Mouse (Mus musculus) heart, embryonic 13.5 days (tissue): ENCODE data around the gene Rasgrp1. TPM values are rescaled to one million over a fixed set of nuclear protein-coding genes. Genes with fewer than 3 reads are reported as not detected.

Experiments
- ATAC-seq: fragments of 200-750 bp; cut with Nextera tagmentation; 2 replicates; pipeline ENCODE4 v1.8.0; 2017; ENCODE audit warnings: moderate TSS enrichment; ENCODE audit not compliant: insufficient number of reproducible peaks, low FRiP score, low TSS enrichment; ENCODE audit errors: extremely low read depth
- H3K27ac ChIP-seq: fragments of 300-500 bp; sonication (generic); replicated peaks from 2 replicates; pipeline ENCODE4 v1.5.1; 2015; ENCODE audit warnings: moderate library complexity, mild to moderate bottlenecking, inconsistent platforms
- H3K27me3 ChIP-seq: fragments of 300-500 bp; sonication (generic); replicated peaks from 2 replicates; pipeline ENCODE4 v1.6.1; 2015; ENCODE audit warnings: mild to moderate bottlenecking, inconsistent platforms
- H3K36me3 ChIP-seq: fragments of 300-500 bp; sonication (generic); 2 replicates; pipeline ENCODE4 v1.6.1; 2015; ENCODE audit warnings: mild to moderate bottlenecking, inconsistent platforms
- H3K4me1 ChIP-seq: fragments of 300-500 bp; sonication (generic); 2 replicates; pipeline ENCODE4 v1.6.1; 2015; ENCODE audit warnings: inconsistent platforms
- H3K4me2 ChIP-seq: fragments of 300-500 bp; sonication (generic); 2 replicates; pipeline ENCODE4 v1.6.1; 2015; ENCODE audit warnings: inconsistent platforms, mild to moderate bottlenecking, moderate library complexity
- H3K4me3 ChIP-seq: fragments of 300-500 bp; sonication (generic); 2 replicates; pipeline ENCODE4 v1.5.1; 2015; ENCODE audit warnings: moderate library complexity, mild to moderate bottlenecking, inconsistent platforms
- H3K9ac ChIP-seq: fragments of 300-500 bp; sonication (generic); 2 replicates; pipeline ENCODE4 v1.6.1; 2015; ENCODE audit warnings: inconsistent platforms, mild to moderate bottlenecking, moderate library complexity
- H3K9me3 ChIP-seq: fragments of 300-500 bp; sonication (generic); 2 replicates; pipeline ENCODE4 v1.6.1; 2016; ENCODE audit warnings: inconsistent platforms
- WGBS: fragments of 180-500 bp; shearing (Covaris S2); methylation state at CpG from one replicate; pipeline ENCODE4 v1.1.7; 2015; ENCODE audit warnings: mixed read lengths; 5-methylcytosine and 5-hydroxymethylcytosine counted together
- polyA plus RNA-seq: library from polyadenylated mRNA; unstranded; fragments of >200 nt; fragmentation: Nextera tagmentation; extraction: Ambion mirVana; gene quantifications from 2 replicates; pipeline ENCODE4 v1.2.1, GENCODE M21; 2015

Gene Rasgrp1
- polyA plus RNA-seq, 1 experiment from 2014 or later = 0.16 TPM

DNA sequence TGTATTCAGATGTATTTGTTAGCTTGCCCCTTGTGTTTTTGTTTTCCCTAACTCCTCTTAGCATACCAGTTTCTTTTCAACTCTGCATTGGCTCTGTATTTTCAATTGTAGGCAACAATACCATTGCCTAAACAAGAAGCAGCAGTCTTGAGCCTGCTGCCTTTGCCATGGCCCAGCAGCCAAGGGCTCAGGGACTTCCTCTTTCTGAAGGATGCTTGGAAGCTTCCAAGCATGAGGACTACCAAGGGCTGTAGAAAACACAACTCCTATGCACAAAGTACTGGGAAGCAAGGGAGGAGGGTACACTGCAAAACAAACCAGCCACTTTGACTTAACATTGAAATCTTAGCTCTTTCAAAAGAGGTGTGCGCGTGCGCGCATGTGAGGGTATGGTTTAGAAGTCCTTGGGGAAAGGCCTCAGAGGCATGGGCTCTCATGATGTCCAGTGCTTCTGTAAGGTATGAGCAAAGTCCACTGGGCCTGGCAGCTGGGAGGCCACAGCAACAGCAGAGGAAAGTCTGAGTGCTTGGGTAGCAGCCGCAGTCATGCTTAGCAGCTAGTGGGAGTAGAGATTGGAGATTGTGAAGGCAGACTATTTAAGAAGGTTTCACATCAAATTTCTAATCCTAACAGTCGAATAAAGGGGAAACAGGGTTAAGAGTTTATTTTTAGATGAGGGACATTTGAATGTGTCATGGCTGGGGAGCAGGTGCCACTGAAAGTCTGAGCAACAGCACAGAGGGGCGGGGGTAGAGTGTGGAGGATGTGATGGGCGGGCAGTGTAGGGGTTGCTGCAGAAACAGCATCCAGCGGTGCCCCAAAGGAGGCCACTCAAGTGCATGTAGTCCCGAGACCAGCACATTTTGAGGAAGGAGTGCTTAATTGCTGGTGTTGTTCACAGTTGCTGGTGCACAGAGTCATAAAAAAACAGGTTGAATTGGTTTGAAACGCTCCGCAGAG is 39.1 kb downstream of the Rasgrp1 start:
- H3K9me3 ChIP-seq = no peaks in the 10 kb centered on the region
- H3K27ac ChIP-seq = no peak overlapping the region
- H3K4me3 ChIP-seq = no peak overlapping the region
- no peak overlapping the region for H3K9ac ChIP-seq
- 83% methylated on average over 12 of the region's 12 CpGs for WGBS
- no peak for ATAC-seq
- H3K4me1 ChIP-seq = no peaks in the 10 kb centered on the region
- no peak overlapping the region for H3K4me2 ChIP-seq
- H3K36me3 ChIP-seq = no peaks in the 10 kb centered on the region
- H3K27me3 ChIP-seq = no peaks in the 10 kb centered on the region

DNA sequence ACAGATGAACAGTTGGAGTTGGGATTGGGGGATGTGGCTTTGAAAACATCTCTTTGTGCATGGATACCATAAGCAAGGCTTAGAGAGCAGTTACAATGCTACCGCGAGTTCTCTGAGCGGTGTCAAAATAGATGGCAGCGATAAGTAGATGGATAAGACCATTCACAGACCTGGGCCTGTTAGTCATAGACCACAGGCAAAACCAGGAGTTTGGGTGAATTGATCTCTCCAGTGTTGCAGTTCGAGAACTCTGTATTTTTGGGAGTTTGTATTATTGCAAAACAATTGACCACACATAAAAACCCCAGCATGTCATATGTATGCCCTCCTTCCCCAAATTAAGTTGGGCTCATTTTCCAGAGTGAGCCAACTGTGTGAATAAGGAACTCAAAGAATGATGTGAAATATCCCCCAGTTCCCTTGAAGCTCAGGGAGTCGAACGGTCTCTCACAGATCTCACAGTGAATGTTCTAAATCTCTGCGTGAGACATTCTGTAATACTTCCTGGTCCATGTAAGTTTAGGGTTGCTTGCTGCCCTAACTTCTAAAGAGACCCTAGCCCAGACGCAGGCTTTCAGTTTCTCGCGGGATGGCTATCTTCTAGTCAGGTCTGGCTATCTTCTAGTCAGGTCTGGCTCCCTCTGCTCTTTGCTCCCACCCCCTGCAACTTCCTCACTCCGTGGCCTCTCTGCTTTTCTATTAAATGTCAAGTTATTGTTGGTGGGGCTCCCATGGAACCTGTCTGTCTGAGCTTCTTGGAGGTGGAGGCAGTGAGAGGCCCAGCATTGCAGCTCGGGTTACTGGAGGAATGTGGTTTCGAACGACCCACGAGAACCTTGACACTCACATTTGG is 43.0 kb downstream of the Rasgrp1 start:
- Histone ChIP-seq H3K36me3 (no peaks in the 10 kb centered on the region), H3K4me2 (no peak overlapping the region), H3K9ac (no peak overlapping the region), H3K27ac (no peak overlapping the region), H3K4me3 (no peak overlapping the region), H3K27me3 (no peaks in the 10 kb centered on the region), H3K4me1 (no peaks in the 10 kb centered on the region), H3K9me3 (no peaks in the 10 kb centered on the region)
- ATAC-seq = no peak
- WGBS = 75% methylated on average over 16 of the region's 16 CpGs

DNA sequence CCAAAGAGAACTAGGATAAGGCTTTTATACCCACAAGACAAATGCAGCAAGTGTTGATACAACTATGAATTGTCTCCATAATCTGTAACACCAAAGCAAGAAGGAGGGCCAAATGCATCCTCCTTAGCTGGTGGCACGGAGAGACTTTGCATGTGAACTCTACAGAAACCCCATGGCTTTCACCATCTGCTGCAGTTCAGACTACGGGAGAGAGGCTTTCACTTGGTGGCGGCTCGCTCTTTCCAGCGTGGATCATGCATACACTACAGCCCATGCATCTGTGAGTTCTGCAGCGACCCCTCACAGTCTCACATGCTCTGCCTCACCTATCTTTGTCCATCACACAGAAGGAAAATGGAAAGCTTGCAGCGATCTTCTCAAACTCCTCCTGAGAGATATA is 54.5 kb downstream of the Rasgrp1 start:
- no peaks in the 10 kb centered on the region for H3K27me3 ChIP-seq
- no peaks in the 10 kb centered on the region for H3K36me3 ChIP-seq
- no peak overlapping the region for H3K4me3 ChIP-seq
- no peak for ATAC-seq
- H3K9me3 ChIP-seq = no peaks in the 10 kb centered on the region
- H3K4me2 ChIP-seq = no peak overlapping the region
- H3K9ac ChIP-seq = no peak overlapping the region
- H3K27ac ChIP-seq = no peak overlapping the region
- H3K4me1 ChIP-seq = no peaks in the 10 kb centered on the region
- 80% methylated on average over 7 of the region's 7 CpGs for WGBS

DNA sequence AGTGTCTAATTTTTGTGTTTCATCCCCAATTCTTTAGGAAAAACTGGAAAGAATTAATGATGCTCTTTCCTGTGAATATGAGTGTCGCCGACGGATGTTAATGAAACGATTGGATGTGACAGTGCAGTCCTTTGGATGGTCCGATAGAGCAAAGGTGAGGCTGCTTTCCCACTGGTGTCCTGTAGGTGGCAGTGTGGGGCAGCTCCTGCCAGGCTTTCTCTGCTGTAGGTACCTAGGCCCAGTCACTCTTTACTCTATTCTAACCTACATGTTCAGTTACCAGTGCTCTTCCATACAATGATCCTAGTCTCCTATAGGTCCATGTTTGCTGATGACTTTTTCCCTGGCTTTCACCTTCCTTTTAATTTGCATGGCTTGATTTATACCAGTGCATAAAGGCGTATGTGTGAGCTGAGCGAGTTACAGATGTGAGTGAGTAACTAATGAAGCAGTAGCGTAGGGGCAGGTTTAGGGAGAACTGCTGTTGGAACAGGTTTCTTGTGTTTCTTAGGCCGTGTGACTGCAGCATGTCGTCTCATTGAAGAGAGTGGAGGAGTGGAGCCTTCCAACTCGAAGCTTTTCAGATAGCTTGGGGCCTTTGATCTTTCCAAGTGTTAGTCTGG is 78.9 kb downstream of the Rasgrp1 start:
- Histone ChIP-seq H3K27ac (no peak overlapping the region), H3K9me3 (no peaks in the 10 kb centered on the region), H3K4me3 (no peak overlapping the region), H3K9ac (no peak overlapping the region), H3K36me3 (peaks cover 56% of the 10 kb centered on the region), H3K27me3 (no peaks in the 10 kb centered on the region), H3K4me2 (no peak overlapping the region), H3K4me1 (no peaks in the 10 kb centered on the region)
- WGBS = 65% methylated on average over 11 of the region's 11 CpGs
- ATAC-seq = no peak

DNA sequence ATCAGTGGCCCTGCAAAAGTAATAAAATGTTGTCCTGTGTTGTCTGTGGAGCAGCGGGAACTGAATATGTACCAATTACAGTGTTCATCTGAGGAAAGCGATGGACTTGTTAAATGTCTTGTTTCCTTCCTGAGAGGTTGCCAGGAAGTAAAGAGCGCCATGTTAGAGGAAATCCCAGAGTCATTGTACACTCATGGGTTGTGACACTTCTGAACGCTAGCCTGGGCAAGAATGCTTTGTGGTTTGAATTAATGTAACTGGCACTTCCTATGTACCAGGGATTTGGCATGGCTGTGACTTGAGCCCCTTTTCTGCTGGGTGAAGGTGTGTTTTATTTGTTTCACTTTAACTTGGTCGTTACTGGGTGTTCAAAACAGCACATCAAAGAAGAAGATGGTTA is 80.6 kb downstream of the Rasgrp1 start:
- H3K4me1 ChIP-seq = no peaks in the 10 kb centered on the region
- H3K9me3 ChIP-seq = no peaks in the 10 kb centered on the region
- 82% methylated on average over 5 of the region's 5 CpGs for WGBS
- no peak overlapping the region for H3K9ac ChIP-seq
- no peak overlapping the region for H3K4me2 ChIP-seq
- H3K27ac ChIP-seq = no peak overlapping the region
- H3K4me3 ChIP-seq = no peak overlapping the region
- no peaks in the 10 kb centered on the region for H3K27me3 ChIP-seq
- peaks cover 52% of the 10 kb centered on the region for H3K36me3 ChIP-seq
- ATAC-seq = no peak

DNA sequence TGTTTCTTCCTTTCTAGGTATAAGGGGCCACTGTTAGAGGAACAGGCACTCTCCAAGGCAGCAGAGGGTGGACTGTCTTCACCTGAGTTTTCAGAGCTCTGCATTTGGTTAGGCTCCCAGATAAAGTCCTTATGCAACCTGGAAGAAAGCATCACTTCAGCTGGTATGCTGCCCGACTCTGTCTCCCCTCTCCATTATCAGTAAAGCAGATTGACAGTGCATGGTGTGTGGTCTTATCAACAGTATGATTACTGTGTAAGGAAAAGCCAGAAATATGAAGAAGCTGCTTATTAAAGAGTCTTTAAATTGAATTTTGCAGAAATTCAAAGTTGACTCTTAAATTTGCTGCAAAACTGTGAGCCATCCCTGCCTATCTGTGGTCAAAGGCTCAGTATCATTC is 85.2 kb downstream of the Rasgrp1 start:
- Histone ChIP-seq H3K4me3 (no peak overlapping the region), H3K4me2 (no peak overlapping the region), H3K4me1 (peaks cover 5% of the 10 kb centered on the region; the same call in 1 of the 2 replicates), H3K27me3 (no peaks in the 10 kb centered on the region), H3K36me3 (peaks cover 30% of the 10 kb centered on the region), H3K9me3 (no peaks in the 10 kb centered on the region), H3K27ac (no peak overlapping the region), H3K9ac (no peak overlapping the region)
- no peak for ATAC-seq
- WGBS = 36% methylated on average over 1 of the region's 1 CpGs

DNA sequence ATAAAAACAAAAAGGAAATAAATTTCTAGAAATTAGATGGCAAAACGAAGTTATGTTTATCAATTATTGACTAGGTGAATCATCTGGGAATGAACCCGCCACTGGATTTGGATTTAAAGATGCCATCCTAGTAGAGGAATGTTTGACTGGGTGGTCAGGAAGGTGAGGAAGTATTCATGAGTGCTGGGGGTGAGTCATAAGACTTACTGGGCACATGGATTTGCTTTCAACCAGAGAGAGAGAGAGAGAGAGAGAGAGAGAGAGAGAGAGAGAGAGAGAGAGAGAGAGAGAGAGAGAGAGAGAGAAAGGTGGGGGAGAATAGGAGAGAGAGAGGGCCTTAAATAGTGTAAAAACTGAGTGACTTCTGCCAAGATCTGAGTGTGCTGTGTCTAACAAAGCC is 87.4 kb downstream of the Rasgrp1 start:
- no peak for ATAC-seq
- H3K27ac ChIP-seq = no peak overlapping the region
- no peaks in the 10 kb centered on the region for H3K9me3 ChIP-seq
- H3K27me3 ChIP-seq = no peaks in the 10 kb centered on the region
- H3K4me2 ChIP-seq = no peak overlapping the region
- no peak overlapping the region for H3K9ac ChIP-seq
- H3K36me3 ChIP-seq = peaks cover 21% of the 10 kb centered on the region
- 86% methylated on average over 2 of the region's 2 CpGs for WGBS
- peaks cover 16% of the 10 kb centered on the region for H3K4me1 ChIP-seq
- H3K4me3 ChIP-seq = no peak overlapping the region

DNA sequence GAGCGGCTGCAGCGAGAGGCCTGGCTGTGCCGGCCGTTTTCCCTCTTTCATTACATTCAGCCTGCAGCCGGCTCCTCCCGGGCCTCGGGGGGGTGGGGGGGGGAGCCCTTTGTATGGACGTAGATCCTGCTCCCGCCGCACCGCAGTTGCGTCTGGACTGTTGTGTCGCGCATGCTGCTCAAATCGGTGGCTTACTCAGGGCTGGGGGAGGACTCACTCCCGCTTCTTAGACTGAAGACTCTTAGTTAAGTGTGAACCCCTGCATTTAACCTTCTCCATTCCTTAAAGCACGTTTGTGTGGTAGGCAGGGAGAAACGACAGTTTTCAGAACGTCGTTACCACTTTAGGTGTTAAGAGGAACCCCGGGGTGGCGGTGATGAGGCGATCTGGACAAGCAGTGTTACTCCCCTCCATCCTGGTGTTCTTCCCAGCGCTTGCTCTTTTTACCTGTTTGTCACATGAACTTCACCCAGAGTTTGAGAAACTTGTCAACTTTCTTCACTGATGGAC is 92.7 kb downstream of the Rasgrp1 start:
- no peak for ATAC-seq
- no peaks in the 10 kb centered on the region for H3K36me3 ChIP-seq
- peaks cover 19% of the 10 kb centered on the region for H3K4me1 ChIP-seq
- peak overlapping the region; percentile 79 for H3K4me2 ChIP-seq
- H3K27me3 ChIP-seq = peaks cover 12% of the 10 kb centered on the region; the same call in 1 of the 2 replicates
- peak overlapping the region; percentile 97 for H3K9ac ChIP-seq
- peak overlapping the region; percentile 82 for H3K27ac ChIP-seq
- H3K4me3 ChIP-seq = peak overlapping the region; percentile 90
- H3K9me3 ChIP-seq = no peaks in the 10 kb centered on the region
- WGBS = 0% methylated on average over 24 of the region's 24 CpGs

DNA sequence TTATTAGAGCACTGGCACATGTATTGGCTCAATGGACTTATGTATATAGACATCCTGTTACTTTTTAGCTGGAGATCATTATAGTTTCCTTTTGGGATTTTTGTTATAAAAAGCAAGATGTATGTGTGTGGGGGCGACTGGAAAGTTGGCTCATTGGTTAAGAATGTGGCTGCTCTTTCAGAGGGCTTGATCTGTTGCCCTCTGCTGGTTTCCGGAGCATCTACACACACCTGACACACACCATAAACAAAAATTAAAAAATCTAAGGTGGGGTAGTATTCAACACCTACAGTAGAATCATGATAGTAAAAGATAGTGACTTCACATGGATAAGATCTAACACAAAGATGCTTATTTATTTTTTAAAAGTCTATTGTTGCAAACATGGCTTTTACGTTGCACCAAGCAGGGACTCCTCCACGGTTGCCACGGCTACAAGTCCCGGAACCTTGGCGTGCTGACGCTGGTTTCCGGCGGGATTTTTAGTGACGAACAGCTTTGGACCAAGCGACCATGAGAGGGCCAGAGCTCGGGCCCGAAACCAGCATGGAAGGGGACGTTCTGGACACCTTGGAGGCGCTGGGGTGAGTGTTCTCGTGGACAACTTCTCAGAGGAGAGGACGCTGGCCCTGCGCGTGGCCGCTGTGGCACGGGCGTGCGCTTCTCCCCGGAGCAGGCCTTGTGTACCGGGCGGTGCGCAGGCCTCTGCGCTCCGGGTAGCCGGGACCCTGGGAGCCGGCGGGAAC is 93.4 kb downstream of the Rasgrp1 start, which contains the start of gene Fam98b:
Gene Fam98b, plus strand, starts transcription at position 485 of the 746 bp plus-strand sequence.
- Histone ChIP-seq H3K4me2 (peak within 1 kb of the TSS; percentile 79), H3K9me3 (no peaks in the 10 kb centered on the region), H3K27me3 (peaks cover 15% of the 10 kb centered on the region; the same call in 1 of the 2 replicates), H3K27ac (peak within 1 kb of the TSS; percentile 82), H3K9ac (peak within 1 kb of the TSS; percentile 97), H3K4me1 (peaks cover 19% of the 10 kb centered on the region), H3K4me3 (peak within 1 kb of the TSS; percentile 90), H3K36me3 (no peaks in the 10 kb centered on the region)
- peak; percentile 66; the same call in 1 of the 2 replicates for ATAC-seq
- under 1% methylated on average over 32 of the region's 33 CpGs for WGBS

DNA sequence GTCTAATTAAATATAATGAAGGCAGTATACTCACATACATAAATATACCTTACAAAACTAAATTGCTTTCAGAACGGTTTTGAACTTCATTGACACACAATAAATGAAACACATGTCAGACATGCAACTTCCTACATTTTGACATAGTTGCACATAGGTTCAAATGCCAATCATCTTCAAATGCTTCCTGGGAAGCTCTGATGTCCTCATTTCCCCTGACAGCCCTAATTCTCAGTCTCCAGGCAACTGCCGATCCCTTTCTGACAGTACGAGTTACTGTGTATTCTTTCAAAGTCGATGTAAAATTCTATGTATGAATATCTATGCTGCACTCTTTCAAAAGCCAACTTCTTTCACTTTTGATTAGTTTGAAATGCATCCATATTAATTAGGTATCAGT is 100.8 kb downstream of the Rasgrp1 start:
- ATAC-seq = no peak
- no peaks in the 10 kb centered on the region for H3K36me3 ChIP-seq
- 76% methylated on average over 4 of the region's 4 CpGs for WGBS

More for the DNA sequence above, 100.8 kb downstream of the Rasgrp1 start:
- Histone ChIP-seq H3K27ac (no peak overlapping the region), H3K4me1 (no peaks in the 10 kb centered on the region), H3K27me3 (peaks cover 38% of the 10 kb centered on the region), H3K4me3 (no peak overlapping the region), H3K9me3 (no peaks in the 10 kb centered on the region), H3K9ac (no peak overlapping the region), H3K4me2 (no peak overlapping the region)
